Mouse (Mus musculus): ENCODE data around the gene Fah.
A peak's percentile ranks its signal among the peaks of the same experiment; 100 is the strongest.

Gene Fah

GRCm38 (mm10) chr7:84606293-84606749, at the start of gene Fah:
Gene Fah (minus strand): TSS chr7:84606722.
- peak; percentile 32 for DNase-seq

GRCm38 (mm10) chr7:84652740-84653139, 46.2 kb upstream of the Fah start:
- DNase-seq = no peak

GRCm38 (mm10) chr7:84651987-84652321, 45.4 kb upstream of the Fah start:
- no peak for DNase-seq

GRCm38 (mm10) chr7:84651303-84651986, 44.9 kb upstream of the Fah start:
- DNase-seq = no peak

GRCm38 (mm10) chr7:84649016-84649415, 42.5 kb upstream of the Fah start:
- no peak for DNase-seq

- DNase-seq = no peak
Measured at GRCm38 (mm10) chr7:84646256-84646655, 39.7 kb upstream of the Fah start.

- DNase-seq = no peak
Measured at GRCm38 (mm10) chr7:84643270-84643998, 36.9 kb upstream of the Fah start.

- DNase-seq = no peak
Measured at GRCm38 (mm10) chr7:84642159-84642928, 35.8 kb upstream of the Fah start.

GRCm38 (mm10) chr7:84636939-84637338, 30.4 kb upstream of the Fah start:
- DNase-seq = no peak

GRCm38 (mm10) chr7:84631878-84632277, 25.4 kb upstream of the Fah start:
- no peak for DNase-seq

- no peak for DNase-seq
Measured at GRCm38 (mm10) chr7:84623718-84624117, 17.2 kb upstream of the Fah start.

GRCm38 (mm10) chr7:84620956-84621355, 14.4 kb upstream of the Fah start:
- no peak for DNase-seq

- DNase-seq = no peak
Measured at GRCm38 (mm10) chr7:84618951-84619350, 12.4 kb upstream of the Fah start.

GRCm38 (mm10) chr7:84612445-84612844, 5.9 kb upstream of the Fah start:
- DNase-seq = no peak

GRCm38 (mm10) chr7:84611609-84612008, 5.1 kb upstream of the Fah start:
- DNase-seq = no peak

- DNase-seq = peak; percentile 90
Measured at GRCm38 (mm10) chr7:84605704-84606292, 724 bp downstream of the Fah start.

GRCm38 (mm10) chr7:84605033-84605687, 1.4 kb downstream of the Fah start:
- DNase-seq = no peak

GRCm38 (mm10) chr7:84604501-84604900, 2.0 kb downstream of the Fah start:
- DNase-seq = no peak

GRCm38 (mm10) chr7:84601331-84601730, 5.2 kb downstream of the Fah start:
- no peak for DNase-seq

- DNase-seq = no peak
Measured at GRCm38 (mm10) chr7:84600631-84601030, 5.9 kb downstream of the Fah start.

- DNase-seq = no peak
Measured at GRCm38 (mm10) chr7:84596633-84597032, 9.9 kb downstream of the Fah start.

GRCm38 (mm10) chr7:84596002-84596401, 10.5 kb downstream of the Fah start:
- DNase-seq = no peak

GRCm38 (mm10) chr7:84594917-84595303, 11.6 kb downstream of the Fah start:
- no peak for DNase-seq

All from layer of hippocampus, adult 9-11 months (tissue).